Mouse (Mus musculus) heart, adult 2 months (tissue): ENCODE data around the gene Cend1.
A peak's percentile ranks its signal among the peaks of the same experiment; 100 is the strongest.

Source experiments
- CTCF ChIP-seq: fragments of 200-600 bp; IDR thresholded peaks from 2 replicates; pipeline ENCODE4 v1.8.1; 2022; ENCODE audit warnings: antibody characterized with exemption, mild to moderate bottlenecking, moderate library complexity
- EP300 ChIP-seq: fragments of 200-500 bp; IDR thresholded peaks from 2 replicates; pipeline ENCODE4 v1.6.1; 2011; ENCODE audit warnings: low read depth, low read length, control low read depth; ENCODE audit not compliant: insufficient read depth

DNA sequence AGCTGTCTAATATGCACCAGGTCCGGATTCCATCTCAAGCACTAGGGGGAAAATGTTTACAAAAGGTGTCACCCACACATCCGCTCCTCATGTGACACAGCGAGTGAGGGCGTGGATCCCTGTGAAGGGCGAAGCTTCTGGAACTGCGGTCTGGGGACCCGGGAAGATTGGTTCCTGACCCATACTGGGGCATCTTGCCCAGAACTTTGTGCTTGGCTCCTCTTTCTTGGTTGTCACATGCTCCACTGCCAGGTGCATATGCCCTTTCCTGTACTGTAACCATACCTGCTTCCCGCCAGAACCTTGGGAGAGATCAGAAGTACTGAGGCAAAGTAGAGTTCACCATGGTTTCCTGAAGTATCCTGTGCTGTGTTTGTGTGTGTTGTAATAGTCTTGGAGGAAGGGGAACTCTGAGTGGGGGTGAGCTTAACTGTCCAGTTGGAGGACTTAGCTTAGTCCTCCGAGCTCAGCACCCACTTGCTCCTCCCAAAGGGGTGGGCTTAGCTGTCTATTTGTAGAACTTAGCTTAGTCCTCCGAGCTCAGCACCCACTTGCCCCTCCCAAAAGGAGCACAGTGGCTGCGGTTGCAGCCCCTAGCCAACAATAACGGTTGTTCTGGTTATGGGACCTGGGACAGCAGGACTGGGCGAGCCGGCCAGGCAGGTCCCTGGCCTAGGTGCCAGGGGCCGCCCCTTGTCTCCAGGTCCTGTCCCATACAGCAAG lies 31.3 kb upstream of the Cend1 start, which contains the start of gene Cracr2b:
- TF ChIP-seq EP300 (0 out of 2 replicates have a peak, but pooled peaks have one; percentile 17), CTCF (no peak)
